Mouse (Mus musculus): ENCODE results near the gene Slc43a3. TPM values are rescaled to one million over a fixed set of nuclear protein-coding genes. Genes with fewer than 3 reads are reported as not detected.

The Slc43a3 gene
- total RNA-seq, 2 experiments from 2014 or later = 22.9 to 23.4 TPM

DNA sequence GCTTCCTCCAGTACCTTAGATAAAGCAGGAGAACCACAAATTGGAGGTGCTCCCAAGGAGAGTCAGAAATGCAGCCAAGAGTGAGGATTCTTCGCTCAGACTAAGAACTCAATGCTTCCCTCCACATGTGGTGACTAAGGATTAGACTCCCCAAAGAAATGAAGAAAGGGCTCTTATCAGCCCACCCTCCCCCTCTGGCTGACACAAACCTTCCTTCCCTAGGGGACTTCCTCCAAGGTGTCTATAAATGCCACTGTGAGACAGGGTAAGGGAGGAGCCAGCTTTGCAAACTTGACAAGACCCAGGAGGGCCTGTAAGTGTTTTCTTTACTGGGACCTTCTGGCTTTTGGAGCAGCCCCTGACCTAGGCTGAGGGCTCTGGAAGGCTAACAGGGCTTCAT lies 43.8 kb downstream of the Slc43a3 start, which contains the start of gene Prg2:
Gene Prg2 (plus strand): TSS at position 274 of the 400 bp plus-strand sequence.
- DNase-seq = no peak

DNA sequence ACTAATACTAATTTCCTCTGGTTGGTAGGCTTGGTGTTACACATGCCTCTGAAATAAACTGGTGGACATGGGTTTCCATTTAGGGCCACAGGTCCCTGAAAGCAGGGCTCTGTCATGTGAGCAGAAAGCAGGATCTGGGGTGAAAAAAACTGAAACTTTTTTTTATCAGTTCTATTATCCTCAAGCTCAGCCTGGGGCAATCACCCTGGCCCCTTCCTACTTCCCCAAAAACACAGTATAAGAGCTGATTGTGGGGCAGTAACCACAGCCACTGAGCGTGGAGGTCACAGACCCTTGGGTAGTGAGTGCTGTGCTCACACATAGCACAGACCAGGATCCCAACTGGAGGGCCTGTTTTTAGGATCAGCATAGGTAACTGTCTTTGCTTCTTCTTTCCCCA lies 51.6 kb downstream of the Slc43a3 start, which contains the start of gene Prg3:
Gene Prg3 (plus strand): TSS at position 286 of the 400 bp plus-strand sequence.
- DNase-seq = no peak

DNA sequence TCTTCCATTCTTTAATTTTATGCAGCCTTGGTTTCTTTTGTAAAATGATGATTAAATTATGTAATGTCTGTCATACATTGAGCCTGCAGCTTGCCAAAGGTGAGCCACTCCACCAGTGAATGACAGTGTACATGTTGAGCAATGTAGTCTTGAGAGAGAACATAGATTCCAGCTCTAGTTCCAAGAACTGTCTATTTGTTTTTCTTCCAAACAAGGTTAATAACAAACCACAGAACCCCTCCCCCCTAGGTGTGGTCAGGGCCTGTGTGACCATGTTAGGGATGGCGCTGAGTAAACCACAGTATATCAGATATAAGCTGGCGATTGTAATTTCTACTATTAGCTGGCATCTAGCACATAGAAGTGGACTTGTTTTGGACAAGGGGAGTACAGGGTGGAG lies 60.0 kb downstream of the Slc43a3 start:
- no peak for DNase-seq

DNA sequence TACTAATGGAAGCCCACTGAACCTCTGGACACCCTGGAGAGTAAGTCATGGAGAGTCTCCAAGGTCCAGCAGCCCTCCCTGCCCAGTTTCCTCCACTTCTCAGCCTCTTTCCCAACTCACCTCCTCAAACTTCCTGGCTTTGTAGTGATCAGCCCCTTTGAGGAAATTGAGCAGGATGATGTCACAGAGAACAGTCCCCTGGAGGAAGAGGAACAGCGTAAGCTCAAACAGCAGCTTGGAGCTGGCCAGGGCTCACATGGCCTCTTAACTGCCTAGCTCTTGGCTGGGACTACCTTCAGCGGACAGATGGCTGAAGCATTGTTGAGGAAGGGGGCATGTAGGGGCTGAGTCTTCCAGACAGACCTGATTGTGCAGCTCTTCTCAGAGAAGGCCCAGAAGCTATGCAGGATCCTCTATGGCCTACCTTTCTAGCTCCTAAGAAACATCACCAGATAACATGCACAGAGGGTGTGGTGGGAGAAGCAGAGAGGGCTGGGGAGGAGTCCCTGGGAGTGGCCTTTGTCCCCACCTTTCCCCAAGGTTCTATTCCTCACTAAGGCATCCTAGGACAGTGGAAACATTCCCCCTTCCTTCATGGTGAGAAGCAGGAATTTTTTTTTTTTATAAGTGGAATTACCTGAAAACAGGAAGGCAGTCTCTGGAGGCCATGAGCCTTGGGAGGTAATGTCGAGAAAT lies 63.3 kb downstream of the Slc43a3 start:
- DNase-seq = no peak

DNA sequence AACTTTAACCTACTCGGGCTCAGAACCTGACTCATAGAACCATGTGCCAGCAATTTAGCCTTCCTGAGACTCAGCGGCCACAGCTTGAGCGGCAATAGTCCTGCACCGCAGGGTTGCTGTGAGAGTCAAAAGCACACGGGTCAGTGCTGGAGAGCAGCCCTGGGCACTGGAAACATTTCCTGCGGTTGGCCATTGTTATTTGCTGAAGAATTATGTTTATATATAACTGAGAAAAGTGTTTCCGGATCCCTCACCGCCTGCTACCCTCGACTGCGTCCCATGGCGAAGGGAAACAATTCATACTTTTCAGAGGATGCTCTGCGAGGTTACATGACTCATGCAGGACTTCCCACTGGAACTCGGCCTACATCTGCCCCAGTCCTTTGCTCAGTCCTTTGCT lies 65.1 kb downstream of the Slc43a3 start:
- DNase-seq = no peak

DNA sequence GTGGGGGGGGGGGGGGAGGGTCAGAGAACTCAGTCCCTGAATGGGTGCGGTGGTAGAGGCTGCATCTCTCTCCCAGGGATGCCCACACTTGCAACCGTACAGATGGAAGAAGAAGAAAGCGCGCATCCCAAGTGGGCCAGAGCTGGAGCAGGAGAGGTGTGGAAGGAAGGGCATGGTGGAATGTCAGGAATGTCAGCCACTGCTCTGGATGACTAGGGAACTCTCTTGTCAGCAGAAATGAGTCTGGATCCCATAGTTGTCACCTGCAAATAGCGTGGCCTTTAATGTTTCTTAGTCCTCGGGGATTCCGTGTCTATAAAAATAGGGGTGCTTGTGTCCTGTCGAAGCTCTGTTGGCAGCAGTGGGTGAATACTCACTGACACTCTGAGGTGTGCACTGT lies 66.2 kb downstream of the Slc43a3 start:
- no peak for DNase-seq

DNA sequence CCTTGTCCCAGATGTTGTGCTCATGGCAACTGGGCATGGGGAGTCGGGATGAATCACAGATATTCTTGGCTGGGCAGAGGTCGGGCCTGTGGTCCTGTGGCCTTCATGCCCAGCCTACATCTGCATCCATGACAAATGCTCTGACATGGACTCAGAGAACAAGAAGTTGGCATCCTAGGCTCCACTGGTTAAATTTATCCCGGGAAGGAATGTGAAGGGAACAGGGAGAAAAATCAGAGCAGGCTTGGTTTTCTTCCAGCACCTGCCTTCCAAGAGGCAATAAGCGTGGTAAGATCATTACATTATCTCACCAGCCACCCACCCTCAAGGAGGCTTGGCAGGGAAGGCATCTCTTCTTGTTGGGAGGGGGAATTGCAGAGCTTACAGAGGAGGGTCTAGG lies 68.0 kb downstream of the Slc43a3 start:
- DNase-seq = no peak

DNA sequence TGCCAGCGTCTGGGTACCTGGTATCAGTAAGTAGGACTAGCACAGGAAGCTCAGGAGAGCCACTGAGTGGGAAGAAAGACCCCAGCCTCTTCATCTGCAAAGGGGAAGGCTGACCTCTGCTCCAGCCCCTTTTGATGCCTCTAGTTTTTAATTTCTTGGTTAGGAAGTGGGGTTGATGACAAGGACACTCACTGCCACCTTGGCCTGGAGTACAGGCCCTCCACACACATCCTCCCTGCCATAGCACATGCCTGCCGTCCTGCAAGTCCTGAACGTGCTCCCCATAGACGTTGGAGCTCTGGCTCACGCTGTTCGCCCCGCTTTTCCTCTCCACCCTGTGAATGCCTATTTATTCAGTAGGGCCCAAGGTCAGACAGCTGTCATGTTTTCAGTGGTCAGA lies 70.2 kb downstream of the Slc43a3 start:
- no peak for DNase-seq

DNA sequence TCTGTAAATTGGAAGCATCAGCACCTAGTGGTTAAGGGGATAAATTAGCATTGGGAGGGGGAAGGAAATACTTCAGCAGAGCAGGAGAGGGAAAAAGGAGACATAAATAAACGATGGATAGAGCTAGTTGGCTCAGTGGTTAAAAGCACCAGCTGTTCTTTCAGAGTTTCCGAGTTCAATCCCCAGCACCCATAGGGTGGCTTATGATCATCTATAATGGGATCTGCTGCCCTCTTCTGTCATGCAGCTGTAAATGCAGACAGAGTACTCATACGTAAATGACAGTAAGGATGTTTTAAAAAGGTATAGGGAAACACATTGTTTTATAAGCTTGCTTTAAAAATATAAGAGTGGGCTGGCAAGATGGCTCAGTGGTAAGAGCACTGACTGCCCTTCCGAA lies 71.3 kb downstream of the Slc43a3 start:
- no peak for DNase-seq

Small RNA genes lying within 50 kb of the gene (microRNA-seq; reads per million reads assigned to microRNA genes)
- 0 reads per million in 2 experiments for gene Gm24332 (ENCODE audit: borderline replicate concordance in 2 of 2)

Other genes with a start within 250 kb of the Slc43a3 start
- 10 to 100 TPM; 56.6 TPM for gene Zdhhc5, start 221.4 kb upstream of the Slc43a3 start, total RNA-seq (2021)
- gene Clp1, start 209.2 kb upstream of the Slc43a3 start, total RNA-seq (2021) = 1 to 10 TPM; 3.2 to 3.5 TPM
- under 1 TPM; 0.49 to 0.51 TPM for gene Ypel4, start 202.5 kb upstream of the Slc43a3 start, total RNA-seq (2021)
- gene Gm19426, start 192.9 kb upstream of the Slc43a3 start, total RNA-seq (2021) = under 1 TPM; 0.54 to 0.95 TPM
- gene Serping1, start 161.1 kb upstream of the Slc43a3 start, total RNA-seq (2021) = 10 to 100 TPM; 46.7 to 59.3 TPM
- 1 to 10 TPM; 4.2 to 8.1 TPM for gene Ube2l6, start 137.8 kb upstream of the Slc43a3 start, total RNA-seq (2021)
- gene Smtnl1, start 113.9 kb upstream of the Slc43a3 start, total RNA-seq (2021) = 100 to 1,000 TPM; 101 to 105 TPM
- 10 to 100 TPM; 49.3 to 51.3 TPM for gene Timm10, start 109.6 kb upstream of the Slc43a3 start, total RNA-seq (2021)
- gene Slc43a1, start 97.7 kb upstream of the Slc43a3 start, total RNA-seq (2021) = 1 to 10 TPM; 7.7 to 8.4 TPM
- under 1 TPM; 0.43 to 0.54 TPM for gene Rtn4rl2, start 49.9 kb upstream of the Slc43a3 start, total RNA-seq (2021)
- gene Prg2, start 43.9 kb downstream of the Slc43a3 start, total RNA-seq (2021) = not detected
- gene Prg3, start 51.6 kb downstream of the Slc43a3 start, total RNA-seq (2021) = not detected
- gene Ssrp1, start 100.7 kb downstream of the Slc43a3 start, total RNA-seq (2021) = 10 to 100 TPM; 25.5 to 28.3 TPM
- gene P2rx3, start 100.9 kb downstream of the Slc43a3 start, total RNA-seq (2021) = under 1 TPM; 0.40 to 0.43 TPM
- 10 to 100 TPM; 26.0 to 29.1 TPM for gene Tnks1bp1, start 111.4 kb downstream of the Slc43a3 start, total RNA-seq (2021)
- gene Aplnr, start 199.6 kb downstream of the Slc43a3 start, total RNA-seq (2021) = 10 to 100 TPM; 13.7 to 16.9 TPM